Mouse (Mus musculus) cerebellum, adult 11 months (tissue): ENCODE measurements around the gene Elf5.

Experiments
- DNase-seq: peaks from one replicate; pipeline ENCODE4 v3.0.0; 2022

Gene Elf5

GRCm38 (mm10) chr2:103436534-103436933 is 25.0 kb downstream of the Elf5 start:
- DNase-seq = no peak

- no peak for DNase-seq
Observed at GRCm38 (mm10) chr2:103439071-103439622, 27.7 kb downstream of the Elf5 start.

GRCm38 (mm10) chr2:103439710-103440109 is 28.2 kb downstream of the Elf5 start:
- peak; percentile 47 for DNase-seq

- DNase-seq = no peak
Observed at GRCm38 (mm10) chr2:103445776-103446175, 34.3 kb downstream of the Elf5 start.

- no peak for DNase-seq
Observed at GRCm38 (mm10) chr2:103446326-103446725, 34.8 kb downstream of the Elf5 start.

DNA sequence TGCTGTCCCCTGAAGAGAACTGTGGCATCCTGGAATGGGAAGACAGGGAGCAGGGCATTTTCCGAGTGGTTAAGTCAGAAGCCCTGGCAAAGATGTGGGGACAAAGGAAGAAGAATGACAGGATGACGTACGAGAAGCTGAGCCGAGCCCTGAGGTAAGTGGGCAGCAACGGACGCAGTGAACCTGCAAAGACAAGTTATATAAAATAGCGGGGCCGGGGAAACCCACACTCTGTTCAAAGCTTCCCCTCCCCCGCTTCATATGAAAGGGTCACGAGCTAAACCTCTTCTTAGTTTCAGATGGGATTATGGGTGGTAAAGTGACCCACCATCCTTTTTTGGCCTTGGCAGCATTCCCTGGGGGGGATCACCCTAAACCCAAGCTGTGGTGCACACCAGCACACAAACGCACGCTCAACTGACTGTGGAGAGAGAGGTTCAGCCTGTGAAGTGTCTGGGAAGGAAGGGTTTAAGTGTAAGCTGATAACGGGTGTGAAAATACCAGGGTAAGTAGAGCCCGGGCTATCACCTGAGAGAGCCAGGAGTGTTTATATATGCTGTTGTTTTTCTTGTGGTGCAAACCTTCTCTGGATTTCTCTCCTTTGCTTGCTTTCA is 37.6 kb downstream of the Elf5 start:
- no peak for DNase-seq

GRCm38 (mm10) chr2:103449813-103450212 is 38.3 kb downstream of the Elf5 start:
- DNase-seq = no peak

DNA sequence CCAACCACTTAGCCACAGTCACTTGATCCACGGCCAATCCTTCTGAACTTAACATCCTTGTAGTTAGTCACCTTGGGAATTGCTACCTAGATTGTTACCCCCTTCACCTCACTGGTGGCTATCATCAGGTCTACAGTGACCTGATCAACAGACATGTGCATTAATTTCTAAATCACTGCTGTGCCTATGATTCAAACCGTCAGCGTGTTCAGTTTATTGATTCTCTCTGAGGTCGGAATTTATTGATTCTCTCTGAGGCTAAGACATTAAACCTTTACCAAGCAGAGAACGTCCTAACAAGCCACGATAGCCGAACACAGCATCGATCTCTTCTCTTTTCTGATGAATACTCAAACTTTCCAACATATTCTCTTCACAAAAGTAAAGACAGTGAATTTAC is 38.8 kb downstream of the Elf5 start:
- DNase-seq = no peak

DNA sequence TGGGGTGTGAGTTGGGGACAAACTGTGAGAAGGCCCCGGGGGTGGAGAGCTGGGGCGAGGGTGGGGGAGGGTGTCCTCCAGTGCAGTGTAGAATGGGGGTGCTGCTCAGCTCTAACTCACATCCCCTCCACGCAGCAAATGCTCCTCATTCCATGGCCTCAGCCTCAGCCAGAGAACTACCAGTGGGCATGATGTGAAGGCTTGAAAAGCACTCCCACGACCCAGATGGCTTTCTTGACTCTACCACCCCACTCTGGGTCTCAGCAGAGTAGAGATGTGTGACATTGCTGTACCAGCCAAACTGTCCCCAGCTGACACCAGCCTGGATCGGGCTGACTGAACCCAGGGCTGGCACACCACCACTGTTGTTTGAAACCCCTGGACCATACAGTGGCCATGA is 41.1 kb downstream of the Elf5 start:
- no peak for DNase-seq

GRCm38 (mm10) chr2:103455748-103456147 is 44.3 kb downstream of the Elf5 start:
- no peak for DNase-seq

DNA sequence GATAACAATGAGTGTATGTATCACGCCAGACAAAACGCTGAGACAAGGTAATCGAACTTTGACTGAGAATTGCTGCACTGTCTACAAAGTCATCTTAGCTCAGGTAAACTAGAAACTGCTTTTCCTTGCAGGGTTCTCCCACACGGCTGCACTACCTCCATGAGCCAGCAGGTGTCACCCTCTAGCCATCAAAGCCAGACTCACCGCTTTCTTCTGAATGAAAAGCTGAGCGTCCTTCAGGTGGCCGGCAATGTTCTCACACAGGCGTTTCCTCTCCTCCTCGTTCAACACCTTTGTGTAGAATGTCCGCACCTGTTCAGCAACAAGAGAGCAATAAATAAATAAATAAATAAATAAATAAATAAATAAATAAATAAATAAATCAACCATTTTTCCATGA is 45.2 kb downstream of the Elf5 start:
- peak; percentile 77 for DNase-seq

DNA sequence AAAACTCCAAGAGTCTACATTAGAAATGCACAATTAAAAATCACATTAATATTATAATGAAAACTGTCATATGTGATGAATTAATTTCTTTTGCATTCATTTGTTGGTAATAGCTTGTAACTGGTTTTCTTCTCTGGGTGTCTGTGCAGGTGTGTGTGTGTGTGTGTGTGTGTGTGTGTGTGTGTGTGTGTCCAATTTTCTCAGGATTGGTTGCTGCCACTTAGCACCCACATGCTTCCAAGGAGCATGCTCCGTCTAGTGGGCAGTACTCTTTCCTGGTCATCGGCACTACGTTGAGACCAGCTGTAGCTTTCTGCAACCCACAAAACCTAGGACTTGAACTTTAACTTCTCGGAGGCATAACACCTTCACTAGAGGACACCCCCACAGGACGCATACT is 45.6 kb downstream of the Elf5 start:
- DNase-seq = no peak

- DNase-seq = no peak
Observed at GRCm38 (mm10) chr2:103457628-103458027, 46.1 kb downstream of the Elf5 start.

DNA sequence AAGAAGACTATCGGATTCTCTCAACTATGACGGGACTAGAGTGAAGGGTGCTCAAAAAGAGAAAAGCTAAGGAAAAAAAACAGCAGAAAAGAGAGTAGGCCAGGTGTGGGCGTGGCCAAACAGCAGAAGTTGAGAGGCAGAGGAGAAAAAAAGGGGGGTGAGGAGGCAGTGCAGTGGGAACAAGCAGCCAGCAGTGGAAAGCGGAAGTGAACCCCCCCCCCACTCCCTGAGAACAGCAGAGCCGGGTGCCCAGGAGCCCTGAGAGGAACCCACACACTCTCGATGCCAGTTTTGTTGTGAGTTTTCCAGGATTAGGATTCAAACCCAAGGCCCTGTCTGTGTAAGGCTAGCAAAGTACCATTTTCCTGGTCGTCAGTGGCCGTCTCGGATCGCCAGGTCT is 47.6 kb downstream of the Elf5 start:
- no peak for DNase-seq

- no peak for DNase-seq
Observed at GRCm38 (mm10) chr2:103461210-103461609, 49.7 kb downstream of the Elf5 start.

DNA sequence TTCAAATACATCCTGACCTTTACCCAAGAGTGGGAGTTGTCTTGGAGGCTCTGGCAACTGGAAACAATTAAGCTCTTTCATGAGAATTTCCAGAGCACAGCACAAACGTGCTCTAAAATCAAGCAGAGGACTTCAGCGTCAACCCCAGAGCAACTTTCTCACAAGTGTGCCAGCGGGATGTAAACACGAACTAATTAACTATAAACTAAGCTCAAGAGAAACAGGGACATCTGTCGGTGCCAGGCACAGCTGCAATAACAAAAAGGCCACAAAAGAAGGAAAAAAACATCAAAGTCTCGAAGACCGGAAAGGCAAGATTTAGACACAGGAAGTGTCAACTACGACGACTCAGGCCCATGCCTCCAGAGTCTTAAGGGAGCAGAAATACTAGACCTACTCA is 50.3 kb downstream of the Elf5 start:
- DNase-seq = no peak

DNA sequence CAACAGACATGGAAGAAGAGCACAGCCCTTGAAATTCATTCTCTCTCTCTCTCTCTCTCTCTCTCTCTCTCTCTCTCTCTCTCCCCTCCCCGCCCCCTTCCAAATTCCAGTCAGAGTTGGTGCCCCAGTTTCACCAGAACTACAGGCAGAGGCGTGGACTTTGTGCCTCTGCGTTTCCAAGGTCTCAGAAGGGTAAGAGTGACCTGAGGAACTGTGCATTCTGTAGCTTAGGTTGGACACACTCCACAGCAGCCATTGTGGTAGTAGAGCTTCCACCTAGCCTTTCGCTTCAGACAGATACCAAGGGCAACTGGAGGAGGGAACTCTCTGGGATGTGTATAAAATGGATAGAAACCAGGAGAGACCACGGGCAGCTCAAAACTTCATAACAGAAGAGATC is 51.3 kb downstream of the Elf5 start:
- no peak for DNase-seq

GRCm38 (mm10) chr2:103464524-103464923 is 53.0 kb downstream of the Elf5 start:
- no peak for DNase-seq

DNA sequence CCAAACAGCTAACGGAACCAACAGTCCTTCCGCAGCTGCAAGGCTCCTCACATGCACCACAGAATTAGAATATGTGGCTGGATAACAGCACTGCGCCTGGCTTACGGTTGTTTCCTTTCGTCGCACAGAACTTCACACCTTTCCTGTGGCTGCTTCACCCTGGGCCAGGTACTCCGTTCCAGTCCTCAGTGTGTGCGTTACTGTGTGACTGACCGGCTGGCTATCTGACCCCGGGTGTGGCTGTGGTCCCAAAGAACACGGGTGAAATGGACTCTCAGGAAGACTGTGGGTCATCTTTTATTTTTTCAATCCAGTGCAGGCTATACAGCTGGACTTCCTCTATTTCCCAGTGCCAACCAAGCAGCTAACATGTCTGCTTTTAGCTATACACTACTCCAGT is 53.9 kb downstream of the Elf5 start:
- no peak for DNase-seq

GRCm38 (mm10) chr2:103466272-103466671 is 54.8 kb downstream of the Elf5 start:
- no peak for DNase-seq

- DNase-seq = peak; percentile 62
Observed at GRCm38 (mm10) chr2:103466984-103467588, 55.6 kb downstream of the Elf5 start.

GRCm38 (mm10) chr2:103473362-103473761 is 61.9 kb downstream of the Elf5 start:
- DNase-seq = no peak

DNA sequence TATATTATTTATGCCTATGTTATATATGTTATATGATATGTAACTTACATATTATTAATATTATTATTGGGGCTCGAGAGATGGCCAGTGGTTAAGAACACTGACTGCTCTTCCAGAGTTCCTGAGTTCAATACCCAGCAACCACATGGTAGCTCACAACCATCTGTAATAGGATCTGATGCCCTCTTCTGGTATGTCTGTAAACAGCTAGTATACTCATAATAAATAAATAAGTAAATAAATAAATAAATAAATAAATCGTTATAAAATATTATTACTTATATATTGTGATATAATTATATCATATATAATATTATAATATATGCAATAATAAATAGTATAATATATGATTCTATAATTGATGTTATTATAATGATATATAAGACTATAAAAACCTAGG is 64.7 kb downstream of the Elf5 start:
- no peak for DNase-seq

DNA sequence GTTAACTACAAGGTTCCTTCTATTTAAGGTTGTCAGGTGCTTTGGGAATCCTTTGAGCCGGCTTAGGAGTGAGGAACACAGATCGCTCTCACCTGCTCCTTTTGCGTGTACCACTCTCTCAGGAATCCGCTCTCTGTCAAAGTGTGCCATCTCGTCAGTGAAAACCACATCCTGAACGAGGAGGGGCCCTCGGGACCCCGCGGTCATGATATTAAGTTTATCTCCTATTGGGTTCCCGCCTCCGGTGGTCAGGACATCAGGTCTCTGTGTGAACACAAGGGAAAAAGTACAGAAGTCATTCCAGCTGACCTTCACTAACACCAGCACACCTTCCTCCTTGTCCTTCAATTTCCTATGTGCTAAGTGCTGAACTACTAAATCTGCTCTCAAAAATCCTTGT is 65.2 kb downstream of the Elf5 start:
- DNase-seq = no peak

- DNase-seq = no peak
Observed at GRCm38 (mm10) chr2:103477456-103477855, 66.0 kb downstream of the Elf5 start.
